Mouse (Mus musculus): ENCODE results near the gene Rbm44.

Gene Rbm44

DNA sequence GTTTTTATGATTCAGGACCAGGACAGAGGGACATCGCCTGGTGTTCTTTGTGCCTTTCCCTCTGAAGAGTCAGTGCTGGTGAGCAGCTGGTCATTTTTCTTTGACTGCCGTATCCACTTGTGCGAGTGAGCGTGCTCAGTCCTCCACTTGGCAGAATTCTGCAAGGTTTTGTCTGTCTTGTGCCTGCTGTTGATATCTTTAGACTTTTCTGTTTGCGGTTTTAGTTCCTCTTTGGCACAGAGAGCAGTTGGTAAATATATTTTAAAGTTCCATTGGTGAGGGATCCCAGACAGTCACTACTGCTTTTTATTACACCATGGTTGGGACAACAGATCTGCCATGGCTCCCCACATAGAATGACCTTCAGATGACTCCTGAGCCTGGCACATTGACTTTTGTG is 42.4 kb downstream of the Rbm44 start:
- Histone ChIP-seq H3K27me3 (ENCODE audit: control insufficient read depth, insufficient read depth, low read length, poor library complexity, severe bottlenecking) (no peaks in the 10 kb centered on the region), H3K36me3 (ENCODE audit: control insufficient read depth, insufficient read depth, low read length, poor library complexity, severe bottlenecking) (no peaks in the 10 kb centered on the region)
- DNase-seq (ENCODE audit: low read depth, low spot score), result peak; percentile 29

DNA sequence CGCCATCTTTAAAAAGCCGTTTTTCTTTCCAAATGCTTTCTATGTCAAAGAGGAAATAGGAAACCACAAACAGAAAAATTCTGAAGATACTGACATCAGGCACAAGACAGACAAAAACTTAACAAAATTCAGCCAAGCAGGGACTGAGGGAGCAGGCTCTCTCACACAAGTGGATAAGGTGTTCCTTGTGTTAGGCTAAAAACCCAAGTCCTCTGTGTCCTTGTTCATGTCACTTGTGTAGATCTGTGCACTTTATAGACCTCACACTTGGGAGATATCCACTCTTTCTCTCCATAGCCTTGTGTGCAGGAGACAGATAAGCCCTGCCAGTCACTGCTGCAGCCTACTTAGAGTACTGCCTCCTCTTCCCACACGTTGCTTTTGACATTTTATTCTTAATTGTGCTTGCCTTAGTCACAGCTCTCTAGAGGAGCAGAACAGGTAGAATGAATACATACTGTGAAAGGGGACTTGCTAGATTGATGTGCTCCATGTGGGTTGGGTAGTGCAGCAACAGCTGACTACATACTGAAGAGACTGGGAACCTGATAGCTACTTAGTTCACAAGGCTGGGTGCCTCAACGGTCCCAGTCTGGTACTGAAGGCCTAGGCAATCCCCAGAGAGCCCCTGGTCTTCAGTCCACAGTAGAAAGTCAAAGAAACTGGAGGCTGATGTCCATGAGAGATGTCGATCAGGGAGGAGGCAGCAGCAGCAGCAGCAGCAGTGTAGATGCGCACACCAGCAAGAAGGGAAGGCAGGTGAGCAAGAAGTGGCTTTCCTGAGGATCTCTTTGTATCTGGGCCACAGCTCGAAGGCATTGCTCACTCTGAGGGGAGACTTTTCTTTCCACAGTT is 43.1 kb downstream of the Rbm44 start:
- DNase-seq (ENCODE audit: low read depth, low spot score), result no peak
- H3K27me3 ChIP-seq (ENCODE audit: control insufficient read depth, insufficient read depth, low read length, poor library complexity, severe bottlenecking), result no peaks in the 10 kb centered on the region
- no peaks in the 10 kb centered on the region for H3K36me3 ChIP-seq (ENCODE audit: control insufficient read depth, insufficient read depth, low read length, poor library complexity, severe bottlenecking)

DNA sequence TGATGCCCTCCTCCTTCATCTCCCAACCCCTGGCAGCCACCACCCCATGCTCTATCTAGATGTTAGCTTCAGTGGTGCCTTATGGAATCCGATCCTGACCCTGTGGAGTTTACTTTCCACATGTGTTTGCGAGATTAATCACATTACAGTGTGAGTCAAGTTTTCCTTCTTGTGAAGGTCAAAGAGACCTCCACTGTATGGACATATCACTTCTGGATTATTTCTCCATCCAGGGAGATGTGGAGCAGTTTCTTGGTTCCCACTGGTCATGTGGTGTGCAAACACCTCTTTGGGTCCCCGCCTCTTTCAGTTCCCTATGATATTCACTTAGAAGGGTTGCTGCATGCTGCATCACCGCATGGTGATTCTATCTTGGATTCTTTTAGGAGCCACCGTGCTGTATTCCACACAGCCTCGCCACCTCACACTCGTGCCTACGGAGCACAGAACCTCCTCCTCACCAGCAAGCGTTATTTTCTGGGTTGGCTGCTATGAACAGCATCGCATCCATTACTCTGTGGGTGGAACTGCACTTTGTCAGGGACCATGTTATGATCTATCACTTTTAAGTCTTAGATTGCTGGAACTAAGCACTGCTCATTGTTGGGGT is 44.1 kb downstream of the Rbm44 start:
- Histone ChIP-seq H3K36me3 (ENCODE audit: control insufficient read depth, insufficient read depth, low read length, poor library complexity, severe bottlenecking) (no peaks in the 10 kb centered on the region), H3K27me3 (ENCODE audit: control insufficient read depth, insufficient read depth, low read length, poor library complexity, severe bottlenecking) (no peaks in the 10 kb centered on the region)
- no peak for DNase-seq (ENCODE audit: low read depth, low spot score)

DNA sequence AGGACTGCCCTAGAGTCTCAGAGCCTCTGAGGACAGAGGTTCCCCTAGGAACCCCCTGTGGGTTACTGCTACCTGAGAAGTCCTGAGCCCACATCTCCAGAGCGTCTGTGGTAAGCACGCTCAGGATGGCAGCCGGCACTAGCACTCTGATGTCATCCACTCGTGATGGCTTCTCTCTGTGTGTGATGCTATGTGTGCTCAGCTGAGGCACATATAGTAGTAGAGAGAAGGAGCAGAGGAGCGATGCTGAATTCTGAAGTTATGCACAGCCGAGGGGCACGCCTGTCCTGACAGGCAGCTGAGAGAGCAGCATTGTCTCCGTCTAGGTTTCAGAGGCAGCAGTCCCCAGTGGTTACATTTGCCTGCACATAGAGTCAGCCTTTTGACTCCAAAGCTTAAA is 47.3 kb downstream of the Rbm44 start:
- Histone ChIP-seq H3K27me3 (ENCODE audit: control insufficient read depth, insufficient read depth, low read length, poor library complexity, severe bottlenecking) (no peaks in the 10 kb centered on the region), H3K36me3 (ENCODE audit: control insufficient read depth, insufficient read depth, low read length, poor library complexity, severe bottlenecking) (no peaks in the 10 kb centered on the region)
- no peak for DNase-seq (ENCODE audit: low read depth, low spot score)

DNA sequence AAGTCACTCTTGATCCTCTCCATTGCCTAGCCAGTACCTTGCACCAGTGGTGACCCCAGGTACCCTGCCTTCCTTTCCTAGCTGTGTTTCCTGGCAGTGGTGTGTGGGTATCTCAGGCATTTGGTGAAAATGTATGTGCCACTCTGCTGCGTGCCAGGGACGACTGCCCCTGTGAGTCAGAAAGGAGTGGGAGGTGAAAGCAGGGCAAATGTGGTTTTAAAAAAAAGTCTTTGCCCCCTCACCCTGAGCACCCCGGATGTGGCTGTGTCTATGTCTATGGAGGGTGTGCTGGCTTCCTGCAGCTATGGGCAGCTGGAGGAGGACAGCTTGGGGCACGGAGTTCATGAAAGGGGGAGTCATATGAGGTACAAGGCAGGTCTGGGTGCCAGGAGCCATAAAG is 48.4 kb downstream of the Rbm44 start:
- no peaks in the 10 kb centered on the region for H3K36me3 ChIP-seq (ENCODE audit: control insufficient read depth, insufficient read depth, low read length, poor library complexity, severe bottlenecking)

DNA sequence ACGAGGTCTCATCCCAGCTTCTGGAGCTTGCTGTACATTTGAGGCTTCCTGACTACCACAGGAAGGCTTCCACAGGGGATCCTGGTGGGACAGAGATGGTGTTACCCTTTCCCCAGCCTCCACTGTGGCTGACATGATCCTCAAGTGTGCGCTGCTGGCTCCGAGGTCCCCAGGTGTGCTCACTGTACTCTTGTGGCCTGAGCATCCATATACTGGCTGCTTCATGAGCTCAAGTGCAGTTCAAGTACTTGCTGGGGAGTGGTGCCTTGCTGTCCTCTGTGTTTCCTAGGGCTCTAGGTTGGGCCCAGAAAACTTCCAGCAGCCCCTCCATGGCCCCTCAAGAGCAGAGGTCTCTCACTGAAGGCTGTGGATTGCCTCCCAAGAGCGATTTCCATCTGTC is 48.8 kb downstream of the Rbm44 start:
- H3K36me3 ChIP-seq (ENCODE audit: control insufficient read depth, insufficient read depth, low read length, poor library complexity, severe bottlenecking), result no peaks in the 10 kb centered on the region
- H3K27me3 ChIP-seq (ENCODE audit: control insufficient read depth, insufficient read depth, low read length, poor library complexity, severe bottlenecking), result no peaks in the 10 kb centered on the region
- DNase-seq (ENCODE audit: low read depth, low spot score), result no peak

More for the DNA sequence above, 48.4 kb downstream of the Rbm44 start:
- DNase-seq (ENCODE audit: low read depth, low spot score), result peak; percentile 28
- H3K27me3 ChIP-seq (ENCODE audit: control insufficient read depth, insufficient read depth, low read length, poor library complexity, severe bottlenecking), result no peaks in the 10 kb centered on the region

DNA sequence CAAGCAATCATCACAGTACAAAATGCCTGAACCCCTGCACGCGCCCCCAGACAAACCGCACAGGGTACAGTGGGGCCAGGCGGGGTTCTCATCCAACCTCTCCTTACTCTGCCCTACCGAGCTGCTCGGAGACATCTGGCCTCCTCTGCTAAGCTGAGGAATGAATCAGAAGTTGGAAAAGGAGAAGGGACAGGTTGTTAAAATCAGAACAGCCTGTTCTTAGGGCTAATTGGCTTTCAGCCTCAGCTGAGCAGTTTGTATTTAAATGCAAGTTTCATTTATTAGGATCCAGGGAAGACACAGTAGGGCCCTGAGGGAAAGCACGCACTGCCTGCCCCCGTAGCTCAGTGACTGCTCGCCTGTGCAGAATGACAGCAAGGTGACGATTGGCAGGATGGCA is 54.9 kb downstream of the Rbm44 start:
- no peak for DNase-seq (ENCODE audit: low read depth, low spot score)
- Histone ChIP-seq H3K36me3 (ENCODE audit: control insufficient read depth, insufficient read depth, low read length, poor library complexity, severe bottlenecking) (no peaks in the 10 kb centered on the region), H3K27me3 (ENCODE audit: control insufficient read depth, insufficient read depth, low read length, poor library complexity, severe bottlenecking) (no peaks in the 10 kb centered on the region)

DNA sequence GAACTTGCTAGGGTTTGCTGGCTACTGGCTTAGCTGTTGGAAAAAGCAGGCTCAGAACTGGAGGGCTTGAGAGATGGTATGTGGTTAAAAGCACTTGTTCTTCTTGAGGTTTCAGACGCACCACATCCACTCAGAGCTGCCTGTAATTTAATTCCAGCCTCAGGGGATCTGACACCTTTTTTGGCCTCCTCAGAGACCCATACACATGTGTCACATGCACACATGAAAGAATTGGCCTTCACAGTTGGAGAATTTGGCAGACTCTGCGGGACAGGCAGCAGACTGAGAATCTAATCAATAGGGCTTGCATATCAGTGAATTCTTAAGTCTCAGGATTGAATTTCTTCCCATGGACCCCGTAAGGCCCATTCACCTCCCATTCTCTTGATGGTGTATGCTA is 56.2 kb downstream of the Rbm44 start:
- Histone ChIP-seq H3K36me3 (ENCODE audit: control insufficient read depth, insufficient read depth, low read length, poor library complexity, severe bottlenecking) (no peaks in the 10 kb centered on the region), H3K27me3 (ENCODE audit: control insufficient read depth, insufficient read depth, low read length, poor library complexity, severe bottlenecking) (no peaks in the 10 kb centered on the region)
- no peak for DNase-seq (ENCODE audit: low read depth, low spot score)

DNA sequence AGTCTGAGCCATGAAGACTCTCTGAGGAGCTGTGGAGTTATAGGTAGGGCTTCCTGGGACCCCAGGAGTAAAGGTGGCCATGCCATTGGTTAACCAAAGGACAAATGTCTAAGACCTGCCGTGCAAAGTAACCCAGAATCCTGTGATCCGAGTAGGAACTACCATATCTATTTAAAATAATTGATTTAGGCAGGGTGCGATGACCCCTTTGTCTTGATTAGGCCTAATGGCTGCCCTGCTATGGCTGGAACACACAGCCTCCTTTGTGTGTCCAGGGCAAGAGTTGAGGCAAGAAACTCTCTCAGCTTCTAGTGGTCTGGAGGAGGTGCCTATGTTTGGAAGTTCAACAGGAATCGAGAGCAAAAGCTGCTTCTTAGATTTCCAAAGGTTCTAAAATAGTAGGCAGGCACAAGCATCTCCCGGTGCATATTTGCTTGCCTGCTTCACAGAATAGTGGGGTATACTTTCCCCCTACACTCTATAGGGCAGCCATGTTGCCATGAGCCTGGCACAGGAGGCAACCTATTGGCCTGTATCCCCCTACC is 59.4 kb downstream of the Rbm44 start:
- Histone ChIP-seq H3K36me3 (ENCODE audit: control insufficient read depth, insufficient read depth, low read length, poor library complexity, severe bottlenecking) (no peaks in the 10 kb centered on the region), H3K27me3 (ENCODE audit: control insufficient read depth, insufficient read depth, low read length, poor library complexity, severe bottlenecking) (no peaks in the 10 kb centered on the region)
- DNase-seq (ENCODE audit: low read depth, low spot score), result no peak

DNA sequence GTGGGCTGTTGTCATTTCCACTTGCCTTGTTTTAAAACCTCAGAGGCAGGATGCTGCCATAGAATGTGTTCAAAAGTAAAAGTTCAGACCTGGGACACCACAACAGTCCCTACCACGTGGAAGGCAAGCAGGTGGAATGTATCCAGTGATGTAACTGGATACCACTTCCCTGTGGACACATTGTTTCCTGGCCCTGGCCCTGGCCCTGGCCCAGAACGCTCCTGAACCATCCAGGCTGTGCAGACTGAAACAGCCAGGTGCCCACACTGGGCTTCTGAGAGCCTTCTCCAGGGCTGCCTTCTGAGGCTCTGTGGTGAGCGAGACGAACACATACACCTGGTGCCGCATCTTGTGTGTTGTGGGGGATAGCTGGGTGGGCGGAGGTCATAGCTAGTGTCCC is 60.8 kb downstream of the Rbm44 start:
- DNase-seq (ENCODE audit: low read depth, low spot score), result no peak
- no peaks in the 10 kb centered on the region for H3K27me3 ChIP-seq (ENCODE audit: control insufficient read depth, insufficient read depth, low read length, poor library complexity, severe bottlenecking)
- H3K36me3 ChIP-seq (ENCODE audit: control insufficient read depth, insufficient read depth, low read length, poor library complexity, severe bottlenecking), result no peaks in the 10 kb centered on the region

DNA sequence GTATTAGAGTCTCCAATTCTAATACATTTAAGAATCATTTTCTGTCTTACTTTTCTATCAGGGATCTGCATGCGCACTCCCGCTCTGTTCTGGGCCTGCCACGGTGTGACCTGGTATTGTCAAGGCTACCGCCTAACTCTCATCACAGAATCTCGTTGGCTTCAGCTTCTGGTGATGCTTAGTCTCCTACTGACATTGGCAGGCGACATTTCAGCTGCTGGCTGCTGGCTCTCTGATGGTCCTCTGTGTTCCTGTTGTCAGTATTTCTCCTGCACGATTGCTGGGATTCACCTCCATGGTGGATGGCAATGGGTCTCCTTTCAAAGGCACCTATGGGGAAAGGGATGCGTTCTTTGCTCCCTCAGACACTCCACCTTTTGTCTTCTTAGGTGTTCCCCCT is 61.4 kb downstream of the Rbm44 start:
- no peak for DNase-seq (ENCODE audit: low read depth, low spot score)
- Histone ChIP-seq H3K27me3 (ENCODE audit: control insufficient read depth, insufficient read depth, low read length, poor library complexity, severe bottlenecking) (no peaks in the 10 kb centered on the region), H3K36me3 (ENCODE audit: control insufficient read depth, insufficient read depth, low read length, poor library complexity, severe bottlenecking) (no peaks in the 10 kb centered on the region)

DNA sequence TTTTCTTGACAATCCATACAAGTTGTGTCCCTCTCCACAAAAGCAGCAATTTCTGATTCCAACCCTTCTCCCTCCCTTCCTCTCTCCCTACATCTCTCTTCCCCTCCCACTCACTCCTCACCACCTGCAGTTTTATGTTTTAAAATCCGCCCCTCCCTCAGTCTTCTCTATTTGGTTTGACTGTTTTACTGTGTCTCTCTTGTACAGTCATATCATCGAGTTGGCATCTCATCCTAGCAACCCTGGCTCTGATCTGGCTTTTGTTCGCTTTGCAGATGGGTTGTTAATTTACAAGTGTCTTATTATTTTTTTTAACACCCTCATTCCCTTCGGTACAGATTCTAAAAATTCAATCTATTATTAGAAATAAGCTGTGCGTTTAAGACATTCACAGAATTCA is 62.0 kb downstream of the Rbm44 start:
- Histone ChIP-seq H3K36me3 (ENCODE audit: control insufficient read depth, insufficient read depth, low read length, poor library complexity, severe bottlenecking) (no peaks in the 10 kb centered on the region), H3K27me3 (ENCODE audit: control insufficient read depth, insufficient read depth, low read length, poor library complexity, severe bottlenecking) (no peaks in the 10 kb centered on the region)
- no peak for DNase-seq (ENCODE audit: low read depth, low spot score)

DNA sequence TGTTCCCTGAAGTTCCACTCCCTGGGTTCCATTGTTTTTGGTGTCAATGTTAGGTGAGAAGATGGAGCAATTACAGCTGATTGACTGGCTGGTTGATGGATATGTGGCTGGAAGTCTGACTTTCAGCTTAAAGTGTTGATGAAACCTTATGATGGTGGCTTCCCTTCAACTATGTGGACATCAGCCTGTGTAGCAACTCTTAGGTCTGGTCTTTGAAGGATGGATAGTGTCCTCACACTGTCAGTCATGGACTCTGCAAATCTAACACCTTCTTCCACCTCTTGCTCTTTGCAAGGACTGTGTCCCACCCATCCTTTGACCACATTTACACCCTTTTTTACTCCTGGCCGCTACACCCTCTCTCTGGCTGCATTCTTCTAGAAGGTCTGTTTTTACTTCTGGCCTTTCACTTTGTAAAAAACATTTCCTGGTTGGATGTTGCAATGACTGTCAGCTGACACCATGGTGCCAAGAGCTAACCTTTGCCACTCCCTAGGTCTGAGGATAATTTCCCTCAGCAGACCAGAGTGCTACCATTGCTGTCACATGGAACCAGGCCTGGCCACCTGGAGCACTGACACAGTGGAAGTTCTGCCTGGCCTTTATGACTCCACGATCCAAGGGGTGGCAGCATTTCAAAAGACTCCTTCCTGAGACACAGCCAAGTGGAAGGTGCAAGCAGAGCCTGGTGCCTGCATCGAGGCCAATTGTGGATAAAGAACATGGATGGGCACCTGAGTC is 62.6 kb downstream of the Rbm44 start:
- no peaks in the 10 kb centered on the region for H3K27me3 ChIP-seq (ENCODE audit: control insufficient read depth, insufficient read depth, low read length, poor library complexity, severe bottlenecking)
- DNase-seq (ENCODE audit: low read depth, low spot score), result no peak
- H3K36me3 ChIP-seq (ENCODE audit: control insufficient read depth, insufficient read depth, low read length, poor library complexity, severe bottlenecking), result no peaks in the 10 kb centered on the region

DNA sequence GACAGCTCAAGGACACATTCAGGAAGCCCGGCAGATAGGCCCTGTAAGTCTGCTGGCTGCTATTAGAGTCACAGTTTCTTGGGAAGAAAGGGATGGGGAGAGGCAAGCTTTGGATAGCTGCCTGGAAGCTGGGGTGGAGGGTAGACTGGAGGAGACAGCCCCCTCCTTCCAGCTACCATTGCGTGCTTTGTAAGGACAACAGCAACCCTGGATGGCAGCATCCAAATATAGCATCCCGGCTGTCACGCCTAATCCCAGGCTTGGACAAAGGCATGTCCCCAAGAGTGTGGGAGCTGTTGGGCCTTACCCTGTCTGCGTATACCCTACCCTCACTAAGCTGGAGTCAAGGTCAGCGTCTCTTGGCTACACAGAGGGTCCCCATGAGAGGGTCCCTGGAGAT is 64.5 kb downstream of the Rbm44 start:
- DNase-seq (ENCODE audit: low read depth, low spot score), result no peak
- H3K36me3 ChIP-seq (ENCODE audit: control insufficient read depth, insufficient read depth, low read length, poor library complexity, severe bottlenecking), result no peaks in the 10 kb centered on the region

DNA sequence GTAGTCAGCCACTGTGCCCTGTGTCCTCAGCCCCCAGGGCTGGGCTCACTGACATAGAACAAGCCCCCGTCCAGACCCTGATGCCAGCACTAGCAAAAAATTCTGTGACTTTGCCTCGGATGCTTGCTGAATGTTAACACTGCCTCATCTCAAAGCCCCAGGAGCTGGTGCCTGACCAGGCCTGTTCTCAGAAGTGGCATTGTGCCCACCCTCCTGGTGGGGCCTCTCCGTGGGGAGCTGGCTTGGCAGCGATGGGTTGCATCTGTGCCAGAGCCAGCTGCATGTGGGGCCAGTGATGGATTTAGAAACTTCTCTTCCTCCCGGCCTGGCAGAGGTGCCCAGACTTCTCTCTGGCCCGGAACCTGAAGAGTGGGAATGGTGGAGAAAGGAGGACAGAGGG is 64.9 kb downstream of the Rbm44 start:
- no peak for DNase-seq (ENCODE audit: low read depth, low spot score)
- H3K36me3 ChIP-seq (ENCODE audit: control insufficient read depth, insufficient read depth, low read length, poor library complexity, severe bottlenecking), result no peaks in the 10 kb centered on the region
- no peaks in the 10 kb centered on the region for H3K27me3 ChIP-seq (ENCODE audit: control insufficient read depth, insufficient read depth, low read length, poor library complexity, severe bottlenecking)

More for the DNA sequence above, 64.5 kb downstream of the Rbm44 start:
- H3K27me3 ChIP-seq (ENCODE audit: control insufficient read depth, insufficient read depth, low read length, poor library complexity, severe bottlenecking), result no peaks in the 10 kb centered on the region

All from splenic B cell, adult 2 months (primary cell).